Mouse (Mus musculus): ENCODE data around the gene Fcer2a. TPM values are rescaled to one million over a fixed set of nuclear protein-coding genes. Genes with fewer than 3 reads are reported as not detected.

The Fcer2a gene
- polyA plus RNA-seq, 1 experiment from 2014 or later: 0.06 TPM

- no peaks in the 10 kb centered on the region for H3K9me3 ChIP-seq (ENCODE audit: low read length)
- ATAC-seq (no peak), DNase-seq (no peak)
- no peaks in the 10 kb centered on the region for H3K4me1 ChIP-seq (ENCODE audit: insufficient read depth)
- H3K27ac ChIP-seq (ENCODE audit: low read depth): no peak within 1 kb of the TSS
- WGBS (ENCODE audit: insufficient replicate concordance): 66% methylated on average over 3 of the region's 3 CpGs
- no peak within 1 kb of the TSS for H3K4me2 ChIP-seq (ENCODE audit: low read depth, low read length)
- H3K4me3 ChIP-seq (ENCODE audit: low read depth, low read length): no peak within 1 kb of the TSS
- no peaks in the 10 kb centered on the region for H3K27me3 ChIP-seq (ENCODE audit: insufficient read depth, low read length)
- TF ChIP-seq EP300 (IDR thresholded peaks at IDR 0.05; ENCODE audit: low read depth) (no peak), CTCF (IDR thresholded peaks at IDR 0.05; ENCODE audit: low read depth) (no peak)
- no peak within 1 kb of the TSS for H3K9ac ChIP-seq (replicated peaks)
- H3K36me3 ChIP-seq (replicated peaks; ENCODE audit: insufficient read depth, low read length): no peaks in the 10 kb centered on the region
Measured at GRCm38 (mm10) chr8:3655526-3655925, 38.4 kb downstream of the Fcer2a start, which contains the start of gene Retn. Gene Retn, plus strand, starts transcription at chr8:3655770.

GRCm38 (mm10) chr8:3654726-3655508, 39.1 kb downstream of the Fcer2a start:
- H3K9me3 ChIP-seq (ENCODE audit: low read length): no peaks in the 10 kb centered on the region
- no peaks in the 10 kb centered on the region for H3K36me3 ChIP-seq (replicated peaks; ENCODE audit: insufficient read depth, low read length)
- DNase-seq (no peak), ATAC-seq (no peak)
- H3K27me3 ChIP-seq (ENCODE audit: insufficient read depth, low read length): no peaks in the 10 kb centered on the region
- no peaks in the 10 kb centered on the region for H3K4me1 ChIP-seq (ENCODE audit: insufficient read depth)
- no peak overlapping the region for H3K9ac ChIP-seq (replicated peaks)
- H3K4me2 ChIP-seq (ENCODE audit: low read depth, low read length): no peak overlapping the region
- TF ChIP-seq CTCF (IDR thresholded peaks at IDR 0.05; ENCODE audit: low read depth) (no peak), EP300 (IDR thresholded peaks at IDR 0.05; ENCODE audit: low read depth) (no peak)
- 69% methylated on average over 11 of the region's 11 CpGs for WGBS (ENCODE audit: insufficient replicate concordance)
- H3K4me3 ChIP-seq (ENCODE audit: low read depth, low read length): no peak overlapping the region
- no peak overlapping the region for H3K27ac ChIP-seq (ENCODE audit: low read depth)

- Histone ChIP-seq H3K27ac (ENCODE audit: low read depth) (no peak overlapping the region), H3K4me2 (ENCODE audit: low read depth, low read length) (no peak overlapping the region), H3K9me3 (ENCODE audit: low read length) (no peaks in the 10 kb centered on the region), H3K4me3 (ENCODE audit: low read depth, low read length) (no peak overlapping the region), H3K9ac (replicated peaks) (no peak overlapping the region), H3K27me3 (ENCODE audit: insufficient read depth, low read length) (no peaks in the 10 kb centered on the region), H3K4me1 (ENCODE audit: insufficient read depth) (no peaks in the 10 kb centered on the region), H3K36me3 (replicated peaks; ENCODE audit: insufficient read depth, low read length) (no peaks in the 10 kb centered on the region)
- ATAC-seq: no peak
- 31% methylated on average over 3 of the region's 3 CpGs for WGBS (ENCODE audit: insufficient replicate concordance)
- TF ChIP-seq EP300 (IDR thresholded peaks at IDR 0.05; ENCODE audit: low read depth): no peak
- no peak for DNase-seq
Measured at GRCm38 (mm10) chr8:3652845-3653244, 41.1 kb downstream of the Fcer2a start.

GRCm38 (mm10) chr8:3648990-3649389, 45.0 kb downstream of the Fcer2a start:
- Histone ChIP-seq H3K36me3 (replicated peaks; ENCODE audit: insufficient read depth, low read length) (no peaks in the 10 kb centered on the region), H3K27me3 (ENCODE audit: insufficient read depth, low read length) (no peaks in the 10 kb centered on the region), H3K27ac (ENCODE audit: low read depth) (0 out of 2 replicates have a peak overlapping the region, but pooled peaks have one; percentile 68), H3K4me2 (ENCODE audit: low read depth, low read length) (peak overlapping the region; percentile 28), H3K4me1 (ENCODE audit: insufficient read depth) (no peaks in the 10 kb centered on the region; the same call in 1 of the 2 replicates), H3K9ac (replicated peaks) (no peak overlapping the region), H3K4me3 (ENCODE audit: low read depth, low read length) (no peak overlapping the region), H3K9me3 (ENCODE audit: low read length) (no peaks in the 10 kb centered on the region)
- WGBS (ENCODE audit: insufficient replicate concordance): 38% methylated on average over 1 of the region's 1 CpGs
- no peak for DNase-seq
- peak; percentile 24 for ATAC-seq
- no peak for TF ChIP-seq EP300 (IDR thresholded peaks at IDR 0.05; ENCODE audit: low read depth)
- no peak for TF ChIP-seq CTCF (IDR thresholded peaks at IDR 0.05; ENCODE audit: low read depth)

GRCm38 (mm10) chr8:3648268-3648667, 45.7 kb downstream of the Fcer2a start:
- no peak overlapping the region; the same call in 1 of the 2 replicates for H3K4me2 ChIP-seq (ENCODE audit: low read depth, low read length)
- no peak overlapping the region for H3K9ac ChIP-seq (replicated peaks)
- H3K27me3 ChIP-seq (ENCODE audit: insufficient read depth, low read length): no peaks in the 10 kb centered on the region
- TF ChIP-seq EP300 (IDR thresholded peaks at IDR 0.05; ENCODE audit: low read depth) (peak; percentile 62), CTCF (IDR thresholded peaks at IDR 0.05; ENCODE audit: low read depth) (no peak)
- WGBS (ENCODE audit: insufficient replicate concordance): 36% methylated on average over 2 of the region's 2 CpGs
- no peak overlapping the region for H3K4me3 ChIP-seq (ENCODE audit: low read depth, low read length)
- H3K27ac ChIP-seq (ENCODE audit: low read depth): peak overlapping the region; percentile 68; the same call in 1 of the 2 replicates
- peak; percentile 17; the same call in 1 of the 2 replicates for ATAC-seq
- peaks cover 4% of the 10 kb centered on the region; the same call in 1 of the 2 replicates for H3K36me3 ChIP-seq (replicated peaks; ENCODE audit: insufficient read depth, low read length)
- peak; percentile 23 for DNase-seq
- H3K4me1 ChIP-seq (ENCODE audit: insufficient read depth): no peaks in the 10 kb centered on the region; the same call in 1 of the 2 replicates
- H3K9me3 ChIP-seq (ENCODE audit: low read length): no peaks in the 10 kb centered on the region

- H3K27ac ChIP-seq (ENCODE audit: low read depth): peak overlapping the region; percentile 41; the same call in 1 of the 2 replicates
- no peak for ATAC-seq
- TF ChIP-seq CTCF (IDR thresholded peaks at IDR 0.05; ENCODE audit: low read depth) (no peak), EP300 (IDR thresholded peaks at IDR 0.05; ENCODE audit: low read depth) (no peak)
Measured at GRCm38 (mm10) chr8:3647561-3647960, 46.4 kb downstream of the Fcer2a start.

More at GRCm38 (mm10) chr8:3647561-3647960, 46.4 kb downstream of the Fcer2a start:
- no peaks in the 10 kb centered on the region; the same call in 1 of the 2 replicates for H3K4me1 ChIP-seq (ENCODE audit: insufficient read depth)
- H3K4me2 ChIP-seq (ENCODE audit: low read depth, low read length): no peak overlapping the region
- 67% methylated on average over 4 of the region's 4 CpGs for WGBS (ENCODE audit: insufficient replicate concordance)
- no peak for DNase-seq
- H3K9me3 ChIP-seq (ENCODE audit: low read length): no peaks in the 10 kb centered on the region
- no peaks in the 10 kb centered on the region for H3K27me3 ChIP-seq (ENCODE audit: insufficient read depth, low read length)
- H3K4me3 ChIP-seq (ENCODE audit: low read depth, low read length): no peak overlapping the region
- H3K36me3 ChIP-seq (replicated peaks; ENCODE audit: insufficient read depth, low read length): peaks cover 9% of the 10 kb centered on the region
- no peak overlapping the region for H3K9ac ChIP-seq (replicated peaks)

Measured in liver, postnatal 0 days (tissue).